Mouse (Mus musculus): ENCODE data around the gene Kif14.

- TF ChIP-seq POLR2A (IDR thresholded peaks at IDR 0.05; ENCODE audit: insufficient read depth, low read depth, low read length) (no peak), EP300 (IDR thresholded peaks at IDR 0.05; ENCODE audit: insufficient read depth, low read depth, low read length) (no peak), CTCF (IDR thresholded peaks at IDR 0.05) (no peak)
Observed at GRCm38 (mm10) chr1:136462443-136462842, 3.7 kb upstream of the Kif14 start.

Measured in heart, adult 2 months (tissue).